In genomic region chr5:123746253-123746652, GRCm38 (mm10) we compare ENCODE assay signal across 10 mouse cellular contexts. TPM values are rescaled to one million over a fixed set of nuclear protein-coding genes. Genes with fewer than 3 reads are reported as not detected.
DNase-seq lines count a peak whose midpoint lies in the region; ATAC-seq and TF ChIP-seq lines count a peak whose summit lies in the region.
"Had no signal": no experiment of that assay in that cellular context is flagged by ENCODE, and none has a peak within 500 bp of the region (broad histone marks: within the 10 kb centered on the region; RNA-seq: fewer than 3 reads in every experiment).

No protein-coding gene starts in this region.

- ATAC-seq in kidney, embryonic 15.5 days (replicated peaks; ENCODE audit: low FRiP score): no peak
- ATAC-seq in hindbrain, postnatal 0 days: no peak
- no peak for ATAC-seq in monocyte, adult 5-6 weeks (replicated peaks; ENCODE audit: insufficient number of reproducible peaks, low FRiP score, low TSS enrichment, poor library complexity, severe bottlenecking)

- H3K9ac ChIP-seq in kidney, embryonic 15.5 days: peak overlapping the region; percentile 12; the same call in 1 of the 2 replicates
- no peak overlapping the region; the same call in 1 of the 2 replicates for H3K9ac ChIP-seq in hindbrain, postnatal 0 days (replicated peaks; ENCODE audit: low read length)

- no peaks in the 10 kb centered on the region for H3K9me3 ChIP-seq in kidney, embryonic 15.5 days (replicated peaks)
- no peaks in the 10 kb centered on the region for H3K9me3 ChIP-seq in hindbrain, postnatal 0 days (ENCODE audit: low read length)

- H3K4me3 ChIP-seq in kidney, embryonic 15.5 days (replicated peaks): peak overlapping the region; percentile 82
- 0 out of 2 replicates have a peak overlapping the region, but pooled peaks have one; percentile 79 for H3K4me3 ChIP-seq in hindbrain, postnatal 0 days (ENCODE audit: low read length)
- H3K4me3 ChIP-seq in myocyte: peak overlapping the region; percentile 96

- no peak overlapping the region; the same call in 1 of the 2 replicates for H3K27ac ChIP-seq in kidney, embryonic 15.5 days
- no peak overlapping the region for H3K27ac ChIP-seq in hindbrain, postnatal 0 days

- no peak for TF ChIP-seq CTCF in brain, embryonic 14.5 days (IDR thresholded peaks at IDR 0.05; ENCODE audit: borderline replicate concordance, extremely low read depth, insufficient read depth, insufficient read length)
- TF ChIP-seq CTCF in hindbrain, postnatal 0 days (IDR thresholded peaks at IDR 0.05; ENCODE audit: low read depth): no peak

- H3K4me1 ChIP-seq in kidney, embryonic 15.5 days: peaks cover 37% of the 10 kb centered on the region
- H3K4me1 ChIP-seq in hindbrain, postnatal 0 days (ENCODE audit: insufficient read depth, low read length): peaks cover 15% of the 10 kb centered on the region

- no peak for TF ChIP-seq POLR2A in brain, embryonic 14.5 days (IDR thresholded peaks at IDR 0.05; ENCODE audit: borderline replicate concordance, extremely low read depth, insufficient read depth, insufficient read length, poor library complexity, severe bottlenecking)
- TF ChIP-seq POLR2A in myocyte (IDR thresholded peaks at IDR 0.05; ENCODE audit: insufficient read length, low read depth): no peak

- H3K4me2 ChIP-seq in kidney, embryonic 15.5 days: peak overlapping the region; percentile 67
- H3K4me2 ChIP-seq in hindbrain, postnatal 0 days (ENCODE audit: low read depth, low read length): peak overlapping the region; percentile 76
- H3K4me2 ChIP-seq in myocyte (ENCODE audit: low read depth): peak overlapping the region; percentile 92

- peaks cover 85% of the 10 kb centered on the region for H3K79me2 ChIP-seq in myocyte (ENCODE audit: control insufficient read depth, insufficient read depth)

- no peak for DNase-seq in kidney, adult 11 months
- DNase-seq in brain, embryonic 14.5 days (ENCODE audit: low read depth): peak; percentile 9
- no peak for DNase-seq in hindbrain, postnatal 0 days (ENCODE audit: low spot score)
- DNase-seq in spleen, adult 18-20 months: no peak
- DNase-seq in spleen, postnatal 10 days (ENCODE audit: low spot score in 2 of 2): no peak
- DNase-seq: kidney, postnatal 25 days; right cerebral cortex, postnatal 14 days had no signal

- peaks cover 45% of the 10 kb centered on the region for H3K36me3 ChIP-seq in kidney, embryonic 15.5 days
- peaks cover 23% of the 10 kb centered on the region for H3K36me3 ChIP-seq in hindbrain, postnatal 0 days (ENCODE audit: insufficient read depth, low read length)
- H3K36me3 ChIP-seq in myocyte (ENCODE audit: control insufficient read depth, insufficient read depth): peaks cover 31% of the 10 kb centered on the region

- no peaks in the 10 kb centered on the region for H3K27me3 ChIP-seq in kidney, embryonic 15.5 days
- H3K27me3 ChIP-seq in hindbrain, postnatal 0 days (ENCODE audit: insufficient read depth, low read length): no peaks in the 10 kb centered on the region
- no peaks in the 10 kb centered on the region for H3K27me3 ChIP-seq in myocyte (ENCODE audit: control insufficient read depth, insufficient read depth, insufficient read length)

- H3ac ChIP-seq in myocyte (ENCODE audit: control insufficient read depth, insufficient read length): no peak overlapping the region

TF ChIP-seq in myocyte, 11 proteins besides CTCF, POLR2A, EP300 and RAD21:
- TF ChIP-seq MAX (IDR thresholded peaks at IDR 0.05; ENCODE audit: low read depth) (no peak), REST (IDR thresholded peaks at IDR 0.05; ENCODE audit: insufficient read depth, insufficient read length) (no peak), CEBPB (IDR thresholded peaks at IDR 0.05; ENCODE audit: insufficient read depth, poor library complexity, severe bottlenecking) (no peak), TCF12 (IDR thresholded peaks at IDR 0.05; ENCODE audit: insufficient read depth, poor library complexity, severe bottlenecking) (no peak), MYOD1 (IDR thresholded peaks at IDR 0.05; ENCODE audit: control insufficient read depth in 1 of 3, insufficient read length in 2 of 3, low read depth in 2 of 3) (no peak), POLR2AphosphoS2 (IDR thresholded peaks at IDR 0.05; ENCODE audit: insufficient read length, low read depth) (no peak), USF1 (IDR thresholded peaks at IDR 0.05; ENCODE audit: low read depth) (no peak), MYOG (IDR thresholded peaks at IDR 0.05; ENCODE audit: control insufficient read depth in 1 of 3, insufficient read depth in 1 of 3, insufficient read length in 2 of 3, low read depth in 2 of 3) (no peak), E2F4 (IDR thresholded peaks at IDR 0.05; ENCODE audit: insufficient read depth) (no peak), SRF (IDR thresholded peaks at IDR 0.05; ENCODE audit: control insufficient read depth, insufficient read length, low read depth) (no peak)
TF ChIP-seq in myocyte: peak in this region for 0.

RNA-seq across cellular contexts. Expression of gene Rsrc2, which starts 3.0 kb away (rescaled TPM):
- polyA plus RNA-seq in kidney, embryonic 15.5 days (2015; fragmentation: Nextera tagmentation; extraction: Ambion mirVana): 122 and 124 TPM in 2 replicates
- polyA plus RNA-seq in brain, embryonic 14.5 days (2012; rRNA removed): 112 and 115 TPM in 2 replicates
- 31.1 and 39.9 TPM in 2 replicates for total RNA-seq in hindbrain, postnatal 0 days (2014; rRNA removed)
- polyA plus RNA-seq in hindbrain, postnatal 0 days (2015; fragmentation: Nextera tagmentation; extraction: Ambion mirVana): 112 and 136 TPM in 2 replicates
- polyA plus RNA-seq in myocyte (2012; fragmentation: generic; extraction: Trizol): 18.4 TPM
- total RNA-seq in monocyte, adult 5-6 weeks (2017): 452 to 482 TPM (median 480 TPM) in 3 replicates

RNA-seq across cellular contexts. Expression of gene Kntc1, which starts 3.3 kb away (rescaled TPM):
- polyA plus RNA-seq in kidney, embryonic 15.5 days (2015; fragmentation: Nextera tagmentation; extraction: Ambion mirVana): 33.0 and 34.1 TPM in 2 replicates
- 10.3 and 17.5 TPM in 2 replicates for polyA plus RNA-seq in brain, embryonic 14.5 days (2012; rRNA removed)
- 7.1 and 23.1 TPM in 2 replicates for total RNA-seq in hindbrain, postnatal 0 days (2014; rRNA removed)
- 4.1 and 6.9 TPM in 2 replicates for polyA plus RNA-seq in hindbrain, postnatal 0 days (2015; fragmentation: Nextera tagmentation; extraction: Ambion mirVana)
- 6.5 TPM for polyA plus RNA-seq in myocyte (2012; fragmentation: generic; extraction: Trizol)
- total RNA-seq in monocyte, adult 5-6 weeks (2017): 1.2 TPM in 1 of 3 replicates, not detected in the others

RNA-seq across cellular contexts. Expression of gene Zcchc8, which starts 25.4 kb away (rescaled TPM):
- polyA plus RNA-seq in kidney, embryonic 15.5 days (2015; fragmentation: Nextera tagmentation; extraction: Ambion mirVana): 82.7 and 83.5 TPM in 2 replicates
- polyA plus RNA-seq in brain, embryonic 14.5 days (2012; rRNA removed): 79.2 and 91.8 TPM in 2 replicates
- total RNA-seq in hindbrain, postnatal 0 days (2014; rRNA removed): 23.9 and 26.5 TPM in 2 replicates
- 40.0 and 46.8 TPM in 2 replicates for polyA plus RNA-seq in hindbrain, postnatal 0 days (2015; fragmentation: Nextera tagmentation; extraction: Ambion mirVana)
- 9.7 TPM for polyA plus RNA-seq in myocyte (2012; fragmentation: generic; extraction: Trizol)
- 85.0 to 187 TPM (median 163 TPM) in 3 replicates for total RNA-seq in monocyte, adult 5-6 weeks (2017)
